Mouse (Mus musculus) stomach, postnatal 0 days (tissue): Measurements from ENCODE around the gene Cyb5rl. TPM values are rescaled to one million over a fixed set of nuclear protein-coding genes. Genes with fewer than 3 reads are reported as not detected.

Experiments used
- ATAC-seq: fragments of 200-750 bp; cut with Nextera tagmentation; 2 replicates; pipeline ENCODE4 v1.8.0; 2017; ENCODE audit not compliant: low FRiP score, low TSS enrichment
- DNase-seq: peaks from one replicate; pipeline ENCODE4 v3.0.0-alpha.2; 2016; ENCODE audit warnings: low spot score
- H3K27ac ChIP-seq: fragments of 300-500 bp; sonication (generic); replicated peaks from 2 replicates; pipeline ENCODE4 v1.5.1; 2014; ENCODE audit warnings: mild to moderate bottlenecking, control low read depth
- H3K27me3 ChIP-seq: fragments of 300-500 bp; sonication (generic); 2 replicates; pipeline ENCODE4 v1.6.1; 2014; ENCODE audit warnings: low read length; ENCODE audit not compliant: control insufficient read depth, insufficient read depth
- H3K36me3 ChIP-seq: fragments of 300-500 bp; sonication (generic); 2 replicates; pipeline ENCODE4 v1.6.1; 2014; ENCODE audit warnings: low read length, mixed read lengths; ENCODE audit not compliant: control insufficient read depth, insufficient read depth
- H3K4me1 ChIP-seq: fragments of 300-500 bp; sonication (generic); replicated peaks from 2 replicates; pipeline ENCODE4 v1.6.1; 2014; ENCODE audit warnings: antibody characterized with exemption; ENCODE audit not compliant: control insufficient read depth, insufficient read depth
- H3K4me2 ChIP-seq: fragments of 300-500 bp; sonication (generic); replicated peaks from 2 replicates; pipeline ENCODE4 v1.6.1; 2014; ENCODE audit warnings: low read depth, mild to moderate bottlenecking, control low read depth, moderate library complexity
- H3K4me3 ChIP-seq: fragments of 300-500 bp; sonication (generic); 2 replicates; pipeline ENCODE4 v1.5.1; 2014; ENCODE audit warnings: low read depth, low read length, control low read depth
- H3K9ac ChIP-seq: fragments of 300-500 bp; sonication (generic); 2 replicates; pipeline ENCODE4 v1.6.1; 2014; ENCODE audit warnings: mild to moderate bottlenecking, low read length, control low read depth, mixed read lengths
- H3K9me3 ChIP-seq: fragments of 300-500 bp; sonication (generic); 2 replicates; pipeline ENCODE4 v1.6.1; 2016; ENCODE audit warnings: low read length; ENCODE audit not compliant: control insufficient read depth
- CTCF ChIP-seq: IDR thresholded peaks from 2 replicates; pipeline ENCODE4 v1.5.1; 2016; ENCODE audit warnings: antibody characterized with exemption, low read depth, mild to moderate bottlenecking, moderate library complexity
- EP300 ChIP-seq: optimal IDR thresholded peaks from 2 replicates; pipeline ENCODE3; 2016; ENCODE audit warnings: antibody characterized with exemption
- WGBS: fragments of 180-500 bp; shearing (Covaris S2); extraction: QIAGEN DNeasy Blood & Tissue Kit; methylation state at CpG from one replicate; pipeline ENCODE4 v1.1.7; 2014; 5-methylcytosine and 5-hydroxymethylcytosine counted together
- polyA plus RNA-seq: library from polyadenylated mRNA; unstranded; fragments of >200 nt; fragmentation: Nextera tagmentation; extraction: Ambion mirVana; gene quantifications from 2 replicates; pipeline ENCODE4 v1.2.1, GENCODE M21; 2015

Cyb5rl gene
- polyA plus RNA-seq, 1 experiment from 2014 or later = 5.6 TPM

DNA sequence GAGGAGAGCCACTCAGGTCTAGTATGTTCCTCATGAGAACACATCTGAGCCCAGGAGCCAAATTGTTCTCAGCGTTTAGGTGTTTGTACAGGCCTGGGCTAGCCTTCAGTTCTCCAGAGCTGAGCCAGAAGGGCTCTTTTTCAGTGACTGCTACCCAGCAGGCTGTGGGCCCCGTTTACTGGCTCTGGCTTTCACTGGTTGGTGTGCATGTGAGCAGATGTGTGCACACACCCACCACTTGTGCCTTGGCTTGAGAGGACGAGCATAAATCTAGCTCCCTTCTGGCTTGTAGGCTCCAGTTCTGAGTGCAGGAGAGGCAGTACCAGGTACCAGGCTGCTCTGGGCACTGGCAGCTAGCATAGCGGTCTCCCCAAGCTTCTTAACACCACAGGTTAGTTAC lies 28.5 kb upstream of the Cyb5rl start:
- H3K9me3 ChIP-seq = no peaks in the 10 kb centered on the region
- TF ChIP-seq EP300 = no peak
- no peak for TF ChIP-seq CTCF
- no peak for DNase-seq
- H3K4me1 ChIP-seq = no peaks in the 10 kb centered on the region
- peaks cover 17% of the 10 kb centered on the region for H3K36me3 ChIP-seq
- no peak for ATAC-seq
- no peak overlapping the region for H3K4me3 ChIP-seq
- no peaks in the 10 kb centered on the region for H3K27me3 ChIP-seq
- no peak overlapping the region for H3K27ac ChIP-seq
- WGBS = 78% methylated on average over 4 of the region's 4 CpGs
- H3K4me2 ChIP-seq = no peak overlapping the region
- no peak overlapping the region for H3K9ac ChIP-seq

DNA sequence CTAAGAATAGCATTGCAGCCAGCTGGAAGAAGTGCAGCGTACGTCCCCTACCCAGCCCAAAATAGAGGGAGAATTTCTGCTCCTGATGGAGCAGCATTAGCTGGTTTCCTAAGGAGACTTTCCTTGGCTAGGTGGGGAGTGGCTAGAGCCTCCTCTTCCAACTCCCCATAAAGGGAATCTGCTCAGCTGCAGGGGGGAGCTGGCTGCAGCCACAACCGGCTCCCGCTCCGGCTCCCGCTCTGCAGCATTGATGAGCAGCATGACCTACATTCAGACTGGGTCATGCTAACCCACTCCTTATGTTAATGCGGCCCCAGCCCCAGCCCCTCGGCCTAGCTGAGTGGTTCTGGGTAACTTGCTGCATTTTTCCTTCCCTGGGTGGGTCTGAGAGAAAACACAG lies 27.5 kb upstream of the Cyb5rl start:
- peaks cover 20% of the 10 kb centered on the region for H3K36me3 ChIP-seq

DNA sequence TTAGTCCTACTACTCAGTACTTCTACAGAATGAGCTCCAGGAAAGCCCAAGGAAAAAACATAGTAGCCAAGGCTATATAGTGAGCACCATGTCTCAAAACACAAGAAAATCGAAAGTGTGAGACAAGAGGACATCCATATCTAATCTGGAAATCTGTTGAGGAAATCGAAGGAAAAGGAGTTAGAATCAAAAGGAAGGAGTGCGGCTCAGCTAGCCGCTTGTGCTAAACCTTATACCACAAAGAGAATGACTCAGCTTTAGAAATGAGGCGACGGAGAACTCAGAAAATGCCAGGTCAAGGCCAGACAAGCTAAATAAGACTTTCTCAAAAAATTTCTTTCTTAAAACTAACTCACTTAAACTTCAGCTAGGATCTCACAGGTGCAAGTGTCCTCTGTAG lies 24.5 kb upstream of the Cyb5rl start:
- Histone ChIP-seq H3K27me3 (no peaks in the 10 kb centered on the region), H3K27ac (no peak overlapping the region), H3K9ac (no peak overlapping the region), H3K4me1 (no peaks in the 10 kb centered on the region), H3K9me3 (no peaks in the 10 kb centered on the region), H3K4me3 (no peak overlapping the region), H3K36me3 (peaks cover 27% of the 10 kb centered on the region), H3K4me2 (no peak overlapping the region)
- no peak for DNase-seq
- no peak for ATAC-seq
- WGBS = 81% methylated on average over 6 of the region's 6 CpGs
- TF ChIP-seq CTCF (no peak), EP300 (no peak)

More for the DNA sequence above, 27.5 kb upstream of the Cyb5rl start:
- WGBS = 78% methylated on average over 8 of the region's 8 CpGs
- H3K4me2 ChIP-seq = no peak overlapping the region
- TF ChIP-seq CTCF = no peak
- no peak for TF ChIP-seq EP300
- no peak overlapping the region for H3K27ac ChIP-seq
- no peaks in the 10 kb centered on the region for H3K9me3 ChIP-seq
- no peak overlapping the region for H3K4me3 ChIP-seq
- DNase-seq = no peak
- H3K27me3 ChIP-seq = no peaks in the 10 kb centered on the region
- ATAC-seq = no peak
- no peaks in the 10 kb centered on the region for H3K4me1 ChIP-seq
- no peak overlapping the region for H3K9ac ChIP-seq

DNA sequence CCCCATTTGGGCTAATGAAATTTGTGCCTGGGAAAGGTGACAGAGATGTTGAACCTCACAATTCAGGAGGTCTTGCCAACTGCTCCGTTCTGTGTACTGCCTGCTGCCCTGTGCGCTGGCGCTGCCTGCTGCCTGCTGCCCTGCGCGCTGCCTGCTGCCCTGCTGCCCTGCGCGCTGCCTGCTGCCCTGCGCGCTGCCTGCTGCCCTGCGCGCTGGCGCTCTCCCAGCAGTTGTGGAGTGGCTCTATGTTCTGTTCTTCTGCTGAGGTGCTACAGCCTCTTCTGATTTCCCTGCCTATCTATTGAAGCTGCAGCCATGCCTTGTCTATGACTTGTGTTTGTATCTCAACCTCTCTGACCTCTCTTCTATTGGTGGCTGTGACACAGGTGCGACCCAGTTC lies 21.6 kb upstream of the Cyb5rl start:
- Histone ChIP-seq H3K27me3 (no peaks in the 10 kb centered on the region), H3K9me3 (no peaks in the 10 kb centered on the region), H3K9ac (no peak overlapping the region), H3K4me3 (no peak overlapping the region), H3K36me3 (peaks cover 27% of the 10 kb centered on the region), H3K4me2 (no peak overlapping the region), H3K27ac (no peak overlapping the region), H3K4me1 (no peaks in the 10 kb centered on the region)
- no peak for DNase-seq
- ATAC-seq = no peak
- WGBS = 91% methylated on average over 13 of the region's 13 CpGs
- no peak for TF ChIP-seq EP300

DNA sequence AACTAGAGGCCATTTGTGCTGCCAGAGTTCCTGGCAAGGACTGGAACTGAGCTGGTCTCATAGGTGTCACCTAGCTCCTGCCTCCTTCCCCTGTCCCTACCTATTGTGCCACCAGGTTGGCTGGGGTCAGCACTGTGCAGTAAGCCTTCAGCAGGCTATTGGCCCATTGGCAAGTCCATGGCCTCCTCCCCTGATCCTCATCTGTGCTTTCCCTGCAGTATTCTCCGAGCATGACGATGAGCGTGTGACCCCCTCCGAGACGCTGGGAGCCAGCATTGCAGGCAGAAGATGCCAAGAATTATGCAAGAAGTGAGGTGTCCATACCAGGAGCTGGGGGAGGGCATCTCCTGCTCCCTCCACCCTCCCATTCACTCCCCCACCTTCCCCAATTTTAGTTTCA lies 19.0 kb upstream of the Cyb5rl start:
- WGBS = 75% methylated on average over 5 of the region's 5 CpGs
- H3K4me3 ChIP-seq = no peak overlapping the region
- H3K27ac ChIP-seq = no peak overlapping the region
- ATAC-seq (no peak), DNase-seq (no peak)
- H3K4me1 ChIP-seq = no peaks in the 10 kb centered on the region
- peaks cover 22% of the 10 kb centered on the region for H3K36me3 ChIP-seq
- TF ChIP-seq CTCF (no peak), EP300 (no peak)
- no peaks in the 10 kb centered on the region for H3K9me3 ChIP-seq
- H3K4me2 ChIP-seq = no peak overlapping the region
- no peaks in the 10 kb centered on the region for H3K27me3 ChIP-seq
- H3K9ac ChIP-seq = no peak overlapping the region

DNA sequence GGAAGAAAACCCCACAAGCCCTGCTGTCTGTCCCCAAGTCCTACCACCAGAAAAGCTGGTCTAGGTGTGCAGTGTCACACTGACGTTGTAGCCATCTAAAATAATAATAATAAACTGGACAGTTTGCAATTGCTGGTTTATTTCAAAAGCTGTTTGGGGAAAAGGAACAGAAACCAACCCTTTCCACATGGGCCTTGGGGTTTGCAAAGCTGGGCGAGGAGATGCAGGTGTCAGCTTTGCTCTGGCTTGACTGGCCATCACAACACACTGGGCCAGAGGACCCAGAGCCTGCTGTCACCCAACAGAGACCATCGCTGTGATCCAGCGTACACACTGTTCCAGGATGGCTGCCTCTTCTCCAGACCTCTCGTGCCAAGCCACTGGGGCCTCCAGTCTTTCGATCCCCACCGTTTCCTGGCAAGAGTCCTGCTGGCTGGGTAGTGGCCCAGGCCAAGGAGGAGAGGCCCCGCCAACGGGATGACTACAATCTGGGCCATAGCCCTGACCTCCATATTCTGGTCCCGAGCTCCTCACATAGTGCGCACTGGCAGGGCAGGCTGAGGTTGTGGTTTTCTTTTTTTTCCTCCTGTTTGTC lies 18.1 kb upstream of the Cyb5rl start:
- Histone ChIP-seq H3K9ac (no peak overlapping the region), H3K4me1 (no peaks in the 10 kb centered on the region), H3K9me3 (no peaks in the 10 kb centered on the region), H3K4me3 (no peak overlapping the region), H3K36me3 (peaks cover 19% of the 10 kb centered on the region), H3K4me2 (no peak overlapping the region), H3K27me3 (no peaks in the 10 kb centered on the region), H3K27ac (no peak overlapping the region)
- no peak for TF ChIP-seq CTCF
- TF ChIP-seq EP300 = no peak
- 82% methylated on average over 11 of the region's 11 CpGs for WGBS
- DNase-seq = no peak
- no peak for ATAC-seq
